Mouse (Mus musculus) cerebellum, adult 2 months (tissue): Measurements from ENCODE around the gene Trpv5.

Experiments used
- CTCF ChIP-seq: fragments of 200-500 bp; IDR thresholded peaks from 2 replicates; pipeline ENCODE4 v1.5.1; 2011; ENCODE audit warnings: low read depth, mild to moderate bottlenecking, control low read depth, low read length, moderate library complexity, borderline replicate concordance; ENCODE audit not compliant: insufficient read depth
- POLR2A ChIP-seq: fragments of 200-500 bp; IDR thresholded peaks from 2 replicates; pipeline ENCODE4 v1.6.1; 2011; ENCODE audit warnings: low read length, control low read depth, borderline replicate concordance; ENCODE audit not compliant: insufficient read depth

GRCm38 (mm10) chr6:41704123-41704522, 23.6 kb upstream of the Trpv5 start, which contains the start of gene Kel:
- no peak for TF ChIP-seq POLR2A
- no peak for TF ChIP-seq CTCF
